ENCODE assay signal across 9 mouse cellular contexts in genomic region chr2:142057889-142058750, GRCm38 (mm10).
A peak's percentile ranks its signal among the peaks of the same experiment; 100 is the strongest.
DNase-seq lines count a peak whose midpoint lies in the region; ATAC-seq and TF ChIP-seq lines count a peak whose summit lies in the region.
"Had no signal": no experiment of that assay in that cellular context is flagged by ENCODE, and none has a peak within 500 bp of the region (broad histone marks: within the 10 kb centered on the region; RNA-seq: fewer than 3 reads in every experiment).

No protein-coding gene starts in this region.

- 14% methylated on average over 14 of the region's 14 CpGs for WGBS in limb, embryonic 12.5 days

- no peak overlapping the region for H3K27ac ChIP-seq in gastrocnemius, adult 2 months
- peak overlapping the region; percentile 81 for H3K27ac ChIP-seq in limb, embryonic 12.5 days
- H3K27ac ChIP-seq: liver, embryonic 13.5 days had no signal

- H3K27me3 ChIP-seq in limb, embryonic 12.5 days: no peaks in the 10 kb centered on the region
- H3K27me3 ChIP-seq: liver, embryonic 13.5 days had no signal

- peaks cover 8% of the 10 kb centered on the region for H3K4me1 ChIP-seq in limb, embryonic 12.5 days (replicated peaks)
- H3K4me1 ChIP-seq: liver, embryonic 13.5 days had no signal

- peak; percentile 73 for ATAC-seq in limb, embryonic 12.5 days (ENCODE audit: insufficient number of reproducible peaks, insufficient read depth, low FRiP score, low TSS enrichment, low read depth)
- ATAC-seq in CD4-positive, CD25-positive, alpha-beta regulatory T cell, adult 4 months: no peak

- TF ChIP-seq CTCF in gastrocnemius, adult 2 months (IDR thresholded peaks at IDR 0.05): peak; percentile 25; the same call in 1 of the 2 replicates

- peak overlapping the region; percentile 28; the same call in 1 of the 2 replicates for H3K4me3 ChIP-seq in gastrocnemius, adult 2 months
- 0 out of 2 replicates have a peak overlapping the region, but pooled peaks have one; percentile 9 for H3K4me3 ChIP-seq in limb, embryonic 12.5 days (replicated peaks)
- H3K4me3 ChIP-seq: liver, embryonic 13.5 days had no signal

- no peaks in the 10 kb centered on the region for H3K36me3 ChIP-seq in limb, embryonic 12.5 days
- H3K36me3 ChIP-seq: liver, embryonic 13.5 days had no signal

- no peaks in the 10 kb centered on the region for H3K9me3 ChIP-seq in limb, embryonic 12.5 days
- H3K9me3 ChIP-seq: liver, embryonic 13.5 days had no signal

- no peak for DNase-seq in gastrocnemius, adult 2 months
- no peak for DNase-seq in gastrocnemius, postnatal 36 days
- peak; percentile 2 for DNase-seq in 3T3-L1 (ENCODE audit: low read depth, low spot score)
- DNase-seq in embryo, embryonic 9.5 days (ENCODE audit: extremely low spot score): peak; percentile 7
- DNase-seq in heart, postnatal 36 days: peak; percentile 2 to 5
- DNase-seq in adrenal gland, adult 8-10 months: no peak
- DNase-seq: liver, embryonic 13.5 days had no signal

- no peak overlapping the region; the same call in 1 of the 2 replicates for H3K9ac ChIP-seq in limb, embryonic 12.5 days (replicated peaks)
- H3K9ac ChIP-seq: liver, embryonic 13.5 days had no signal

- peak overlapping the region; percentile 46 for H3K4me2 ChIP-seq in limb, embryonic 12.5 days
- H3K4me2 ChIP-seq: liver, embryonic 13.5 days had no signal

- intact Hi-C loops in gastrocnemius, adult 2 months (cut with DNase I): no loop called here
- intact Hi-C loops in gastrocnemius, postnatal 36 days (cut with DNase I): no loop called here
- intact Hi-C loops in heart, postnatal 36 days (cut with DNase I): loop anchor here (10.0 kb wide), 1 partner anchor 1393 kb away; no protein-coding TSS in a partner anchor

Comparison
In these comparisons a context has a peak if more than half of its experiments do, and no peak if none do; other contexts are left out.
1. DNase-seq: peak in 3T3-L1 (single experiment), embryo, embryonic 9.5 days (single experiment) and heart, postnatal 36 days (2 of 2); none in gastrocnemius, adult 2 months (single experiment), gastrocnemius, postnatal 36 days (0 of 2) and adrenal gland, adult 8-10 months (single experiment).